Mouse (Mus musculus): Measurements from ENCODE around the gene Hist1h2ae. TPM values are rescaled to one million over a fixed set of nuclear protein-coding genes. Genes with fewer than 3 reads are reported as not detected.
"Not testable (repeated sequence)": the region's sequence is repeated elsewhere in the genome, so short reads cannot be mapped to it uniquely, and the experiment has no call there.

Gene Hist1h2ae
- polyA plus RNA-seq, 2 experiments from 2014 or later, result 12.3 to 17.6 TPM

GRCm38 (mm10) chr13:23561883-23562659 lies 8.9 kb downstream of the Hist1h2ae start, which contains the start of gene Hist1h3e:
Hist1h3e (minus strand) TSS chr13:23562369.
- peak; percentile 93 for ATAC-seq

- peak; percentile 8 for ATAC-seq
These were observed 9.5 kb downstream of the Hist1h2ae start for GRCm38 (mm10) chr13:23561531-23561882.

GRCm38 (mm10) chr13:23560699-23561098 lies 10.3 kb downstream of the Hist1h2ae start:
- not testable (repeated sequence) for ATAC-seq

- ATAC-seq, result no peak
These were observed 14.1 kb downstream of the Hist1h2ae start for GRCm38 (mm10) chr13:23556906-23557305.

GRCm38 (mm10) chr13:23555839-23556416 lies 15.1 kb downstream of the Hist1h2ae start:
- peak; percentile 71 for ATAC-seq

- peak; percentile 66 for ATAC-seq
These were observed 15.8 kb downstream of the Hist1h2ae start for GRCm38 (mm10) chr13:23554925-23555838.

GRCm38 (mm10) chr13:23554393-23554792 lies 16.6 kb downstream of the Hist1h2ae start:
- ATAC-seq, result no peak

GRCm38 (mm10) chr13:23552962-23553361 lies 18.1 kb downstream of the Hist1h2ae start, which contains the start of gene Hist1h1d:
Hist1h1d (plus strand) TSS chr13:23553262.
- no peak for ATAC-seq

- ATAC-seq, result no peak
These were observed 18.8 kb downstream of the Hist1h2ae start for GRCm38 (mm10) chr13:23551931-23552914.

GRCm38 (mm10) chr13:23551146-23551834 lies 19.7 kb downstream of the Hist1h2ae start, which contains the start of gene Hist1h4f:
Hist1h4f (minus strand) TSS chr13:23551648.
- peak; percentile 73 for ATAC-seq

- no peak for ATAC-seq
These were observed 20.3 kb downstream of the Hist1h2ae start for GRCm38 (mm10) chr13:23550761-23551145.

- ATAC-seq, result no peak
These were observed 24.3 kb downstream of the Hist1h2ae start for GRCm38 (mm10) chr13:23546694-23547093.

- ATAC-seq, result peak; percentile 2
These were observed 26.3 kb downstream of the Hist1h2ae start for GRCm38 (mm10) chr13:23544787-23545120.

- ATAC-seq, result peak; percentile 82
These were observed 26.8 kb downstream of the Hist1h2ae start, which contains the start of gene Hist1h3f for GRCm38 (mm10) chr13:23543965-23544786. Hist1h3f (plus strand) TSS chr13:23544052.

- peak; percentile 89 for ATAC-seq
These were observed 27.9 kb downstream of the Hist1h2ae start, which contains the start of gene Hist1h2bh for GRCm38 (mm10) chr13:23542999-23543607. Hist1h2bh (minus strand) TSS chr13:23543392.

- ATAC-seq, result not testable (repeated sequence)
These were observed 28.6 kb downstream of the Hist1h2ae start for GRCm38 (mm10) chr13:23542225-23542980.

GRCm38 (mm10) chr13:23541497-23541896 lies 29.5 kb downstream of the Hist1h2ae start:
- ATAC-seq, result no peak

- not testable (repeated sequence) for ATAC-seq
These were observed 31.2 kb downstream of the Hist1h2ae start for GRCm38 (mm10) chr13:23539821-23540220.

- ATAC-seq, result no peak
These were observed 32.8 kb downstream of the Hist1h2ae start for GRCm38 (mm10) chr13:23538249-23538648.

Data from CD4-positive, CD25-positive, alpha-beta regulatory T cell, adult 4 months (primary cell).